Mouse (Mus musculus) hindbrain, embryonic 11.5 days (tissue): ENCODE data around the gene Card9. TPM values are rescaled to one million over a fixed set of nuclear protein-coding genes. Genes with fewer than 3 reads are reported as not detected.
A peak's percentile ranks its signal among the peaks of the same experiment; 100 is the strongest.

Source experiments
- ATAC-seq: fragments of 200-750 bp; cut with Nextera tagmentation; 2 replicates; pipeline ENCODE4 v1.8.0; 2017; ENCODE audit warnings: mild to moderate bottlenecking, moderate TSS enrichment, moderate library complexity; ENCODE audit not compliant: low FRiP score
- DNase-seq: peaks from one replicate; pipeline ENCODE4 v3.0.0-alpha.2; 2015; ENCODE audit warnings: low spot score
- H3K27ac ChIP-seq: fragments of 300-500 bp; sonication (generic); 2 replicates; pipeline ENCODE4 v1.5.1; 2014; ENCODE audit warnings: mild to moderate bottlenecking, low read depth, low read length
- H3K27me3 ChIP-seq: fragments of 300-500 bp; sonication (generic); 2 replicates; pipeline ENCODE4 v1.6.1; 2014; ENCODE audit warnings: mild to moderate bottlenecking, low read length, moderate library complexity, mixed read lengths; ENCODE audit not compliant: control insufficient read depth, insufficient read depth
- H3K36me3 ChIP-seq: fragments of 300-500 bp; sonication (generic); 2 replicates; pipeline ENCODE4 v1.6.1; 2014; ENCODE audit warnings: mild to moderate bottlenecking, low read length, moderate library complexity, mixed read lengths; ENCODE audit not compliant: control insufficient read depth, insufficient read depth
- H3K4me1 ChIP-seq: fragments of 300-500 bp; sonication (generic); replicated peaks from 2 replicates; pipeline ENCODE4 v1.6.1; 2014; ENCODE audit warnings: low read length, mixed read lengths; ENCODE audit not compliant: control insufficient read depth, insufficient read depth
- H3K4me2 ChIP-seq: fragments of 300-500 bp; sonication (generic); replicated peaks from 2 replicates; pipeline ENCODE4 v1.6.1; 2014; ENCODE audit warnings: mild to moderate bottlenecking, low read depth, low read length
- H3K4me3 ChIP-seq: fragments of 300-500 bp; sonication (generic); 2 replicates; pipeline ENCODE4 v1.5.1; 2014; ENCODE audit warnings: low read depth, low read length
- H3K9ac ChIP-seq: fragments of 300-500 bp; sonication (generic); 2 replicates; pipeline ENCODE4 v1.6.1; 2014; ENCODE audit warnings: low read depth, low read length
- H3K9me3 ChIP-seq: fragments of 300-500 bp; sonication (generic); 2 replicates; pipeline ENCODE4 v1.6.1; 2016; ENCODE audit warnings: low read length; ENCODE audit not compliant: control insufficient read depth
- WGBS: fragments of 180-500 bp; shearing (Covaris S2); extraction: QIAGEN DNeasy Blood & Tissue Kit; methylation state at CpG from one replicate; pipeline ENCODE4 v1.1.7; 2014; 5-methylcytosine and 5-hydroxymethylcytosine counted together
- polyA plus RNA-seq: library from polyadenylated mRNA; unstranded; fragments of >200 nt; fragmentation: Nextera tagmentation; extraction: Ambion mirVana; gene quantifications from 2 replicates; pipeline ENCODE4 v1.2.1, GENCODE M21; 2014

The Card9 gene
- polyA plus RNA-seq, 1 experiment from 2014 or later, result 0.36 TPM

- no peak for DNase-seq
- WGBS, result 74% methylated on average over 11 of the region's 11 CpGs
These were observed 17.9 kb downstream of the Card9 start for GRCm38 (mm10) chr2:26342609-26343490.

DNA sequence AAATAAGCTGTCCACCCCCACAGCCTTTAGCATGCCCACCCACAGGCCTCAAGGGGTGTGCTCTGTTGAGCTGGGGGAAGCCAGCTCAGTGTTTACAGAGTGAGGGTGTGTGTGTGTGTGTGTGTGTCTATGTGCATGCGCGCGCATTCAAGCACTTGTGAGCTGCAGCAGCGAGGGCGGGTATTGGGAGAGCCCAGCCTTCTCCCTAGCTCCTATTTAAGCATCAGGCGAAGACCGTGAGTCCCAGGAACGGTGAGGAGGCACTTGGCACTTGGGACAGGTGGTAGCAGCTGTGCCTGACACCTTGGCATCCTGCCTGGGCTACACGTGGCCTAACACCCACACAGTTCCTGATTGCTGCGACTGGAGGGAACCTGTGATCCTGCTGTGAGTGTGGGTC lies 18.7 kb downstream of the Card9 start:
- Histone ChIP-seq H3K9me3 (no peaks in the 10 kb centered on the region), H3K36me3 (peaks cover 19% of the 10 kb centered on the region), H3K27me3 (no peaks in the 10 kb centered on the region), H3K27ac (no peak overlapping the region), H3K9ac (no peak overlapping the region), H3K4me3 (no peak overlapping the region), H3K4me2 (no peak overlapping the region), H3K4me1 (no peaks in the 10 kb centered on the region)
- no peak for ATAC-seq
- WGBS, result 91% methylated on average over 10 of the region's 10 CpGs
- DNase-seq, result no peak

More at GRCm38 (mm10) chr2:26342609-26343490, 17.9 kb downstream of the Card9 start:
- H3K27ac ChIP-seq, result no peak overlapping the region
- H3K4me2 ChIP-seq, result no peak overlapping the region
- H3K36me3 ChIP-seq, result peaks cover 21% of the 10 kb centered on the region
- no peak overlapping the region for H3K9ac ChIP-seq
- H3K27me3 ChIP-seq, result no peaks in the 10 kb centered on the region
- H3K9me3 ChIP-seq, result no peaks in the 10 kb centered on the region
- H3K4me1 ChIP-seq, result no peaks in the 10 kb centered on the region
- H3K4me3 ChIP-seq, result no peak overlapping the region
- ATAC-seq, result no peak

DNA sequence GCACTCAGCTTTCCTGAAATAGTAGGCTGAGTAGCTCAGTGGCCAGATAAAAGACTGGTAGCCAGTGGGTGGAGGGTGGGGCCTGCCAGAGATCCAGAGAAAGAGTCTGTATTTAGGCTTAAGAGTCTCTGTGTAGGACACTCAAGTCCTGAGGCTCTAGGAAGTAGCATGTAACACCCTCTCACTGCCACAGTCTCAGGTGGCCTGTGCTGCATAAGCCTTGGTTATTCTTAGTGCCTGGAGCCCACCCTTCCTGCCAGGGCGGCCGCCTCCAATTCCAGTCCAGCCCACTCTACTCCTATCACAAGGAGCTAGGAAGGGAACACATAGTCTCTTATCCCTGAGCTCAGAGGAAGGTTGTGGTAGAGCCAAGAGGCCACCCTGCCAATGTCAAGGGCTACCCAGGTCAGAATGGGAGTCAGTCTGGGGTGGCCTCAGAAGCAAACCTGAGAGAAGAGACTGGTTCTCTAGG lies 19.2 kb downstream of the Card9 start:
- DNase-seq, result no peak
- H3K9ac ChIP-seq, result no peak overlapping the region
- no peaks in the 10 kb centered on the region for H3K27me3 ChIP-seq
- no peak overlapping the region for H3K4me3 ChIP-seq
- H3K4me1 ChIP-seq, result no peaks in the 10 kb centered on the region
- no peak overlapping the region for H3K4me2 ChIP-seq
- H3K27ac ChIP-seq, result no peak overlapping the region
- peaks cover 16% of the 10 kb centered on the region for H3K36me3 ChIP-seq
- ATAC-seq, result no peak
- no peaks in the 10 kb centered on the region for H3K9me3 ChIP-seq
- 87% methylated on average over 2 of the region's 2 CpGs for WGBS

DNA sequence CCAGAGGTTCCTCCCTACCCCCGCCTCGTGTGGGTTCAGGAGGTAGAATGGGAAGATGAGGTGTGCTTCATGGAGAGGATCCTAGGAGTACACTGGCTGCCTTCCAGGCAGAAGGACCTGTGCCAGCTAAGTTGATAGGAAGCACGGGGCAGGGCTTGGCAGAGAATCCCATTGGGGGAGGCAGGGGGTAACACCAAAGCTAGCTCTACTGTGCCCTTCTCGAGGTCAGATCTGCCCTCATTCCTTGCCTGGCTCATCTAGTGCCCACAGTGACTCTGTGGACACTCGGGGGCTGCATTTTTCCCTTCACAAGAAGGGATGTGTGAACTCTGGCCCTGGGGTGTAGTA lies 21.5 kb downstream of the Card9 start:
- 90% methylated on average over 5 of the region's 5 CpGs for WGBS

GRCm38 (mm10) chr2:26338302-26339203 lies 22.2 kb downstream of the Card9 start:
- Histone ChIP-seq H3K4me2 (no peak overlapping the region), H3K4me3 (no peak overlapping the region), H3K27me3 (no peaks in the 10 kb centered on the region), H3K4me1 (no peaks in the 10 kb centered on the region), H3K36me3 (peaks cover 11% of the 10 kb centered on the region), H3K9ac (no peak overlapping the region), H3K27ac (no peak overlapping the region), H3K9me3 (no peaks in the 10 kb centered on the region)
- WGBS, result 77% methylated on average over 8 of the region's 13 CpGs
- DNase-seq, result no peak
- ATAC-seq, result no peak

More for the DNA sequence above, 21.5 kb downstream of the Card9 start:
- Histone ChIP-seq H3K4me3 (no peak overlapping the region), H3K4me2 (no peak overlapping the region), H3K36me3 (peaks cover 13% of the 10 kb centered on the region), H3K27me3 (no peaks in the 10 kb centered on the region), H3K4me1 (no peaks in the 10 kb centered on the region), H3K27ac (no peak overlapping the region), H3K9ac (no peak overlapping the region), H3K9me3 (no peaks in the 10 kb centered on the region)
- DNase-seq (no peak), ATAC-seq (no peak)

- H3K9me3 ChIP-seq, result no peaks in the 10 kb centered on the region
- H3K4me1 ChIP-seq, result no peaks in the 10 kb centered on the region
- H3K27ac ChIP-seq, result no peak overlapping the region
- no peak for ATAC-seq
- H3K4me3 ChIP-seq, result no peak overlapping the region
- no peak overlapping the region for H3K4me2 ChIP-seq
- peaks cover 10% of the 10 kb centered on the region for H3K36me3 ChIP-seq
- H3K27me3 ChIP-seq, result no peaks in the 10 kb centered on the region
- H3K9ac ChIP-seq, result no peak overlapping the region
- 65% methylated on average over 6 of the region's 6 CpGs for WGBS
- no peak for DNase-seq
These were observed 30.0 kb downstream of the Card9 start for GRCm38 (mm10) chr2:26330702-26331101.

GRCm38 (mm10) chr2:26330056-26330468 lies 30.7 kb downstream of the Card9 start:
- DNase-seq (no peak), ATAC-seq (0 out of 2 replicates have a peak, but pooled peaks have one; percentile 25)
- H3K36me3 ChIP-seq, result peaks cover 10% of the 10 kb centered on the region
- no peaks in the 10 kb centered on the region for H3K9me3 ChIP-seq
- no peak overlapping the region for H3K27ac ChIP-seq
- H3K9ac ChIP-seq, result no peak overlapping the region
- H3K27me3 ChIP-seq, result no peaks in the 10 kb centered on the region
- H3K4me3 ChIP-seq, result no peak overlapping the region
- H3K4me2 ChIP-seq, result no peak overlapping the region
- WGBS, result 94% methylated on average over 4 of the region's 4 CpGs
- H3K4me1 ChIP-seq, result no peaks in the 10 kb centered on the region

DNA sequence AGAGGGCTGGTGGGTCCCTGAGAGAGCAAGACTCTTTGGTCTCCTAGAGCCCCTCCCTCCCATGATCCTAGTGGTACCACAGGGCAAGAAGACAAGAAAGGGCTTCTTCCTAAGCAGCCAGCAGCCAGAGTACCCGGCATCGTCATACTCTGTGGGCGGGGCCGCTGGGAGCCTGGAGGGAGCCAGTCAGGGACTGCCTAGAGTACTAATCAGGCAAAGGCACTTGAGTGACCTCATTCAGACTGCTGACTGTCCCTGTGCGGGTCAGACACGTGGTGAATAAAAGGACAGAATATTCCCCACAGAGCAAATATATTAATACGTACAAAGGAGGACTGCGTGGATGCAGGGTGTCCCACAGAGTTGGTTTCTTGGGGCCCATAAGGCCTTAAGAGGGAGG lies 31.3 kb downstream of the Card9 start:
- no peak overlapping the region for H3K4me2 ChIP-seq
- H3K4me1 ChIP-seq, result no peaks in the 10 kb centered on the region
- H3K9ac ChIP-seq, result no peak overlapping the region
- H3K27me3 ChIP-seq, result no peaks in the 10 kb centered on the region
- no peak for DNase-seq
- H3K27ac ChIP-seq, result no peak overlapping the region
- 65% methylated on average over 8 of the region's 8 CpGs for WGBS
- peaks cover 10% of the 10 kb centered on the region for H3K36me3 ChIP-seq
- no peak overlapping the region for H3K4me3 ChIP-seq
- H3K9me3 ChIP-seq, result no peaks in the 10 kb centered on the region
- ATAC-seq, result no peak
